Mouse (Mus musculus) CD4-positive naive resting alpha-beta T cell, adult 57 days (primary cell): ENCODE data around the gene Apol11b. TPM values are rescaled to one million over a fixed set of nuclear protein-coding genes. Genes with fewer than 3 reads are reported as not detected.

Experiments used
- total RNA-seq: library from RNA; stranded (reverse); gene quantifications from one replicate; pipeline ENCODE4 v1.2.4, GENCODE M21; 2023

The Apol11b gene
- 8.5 TPM for total RNA-seq

DNA sequence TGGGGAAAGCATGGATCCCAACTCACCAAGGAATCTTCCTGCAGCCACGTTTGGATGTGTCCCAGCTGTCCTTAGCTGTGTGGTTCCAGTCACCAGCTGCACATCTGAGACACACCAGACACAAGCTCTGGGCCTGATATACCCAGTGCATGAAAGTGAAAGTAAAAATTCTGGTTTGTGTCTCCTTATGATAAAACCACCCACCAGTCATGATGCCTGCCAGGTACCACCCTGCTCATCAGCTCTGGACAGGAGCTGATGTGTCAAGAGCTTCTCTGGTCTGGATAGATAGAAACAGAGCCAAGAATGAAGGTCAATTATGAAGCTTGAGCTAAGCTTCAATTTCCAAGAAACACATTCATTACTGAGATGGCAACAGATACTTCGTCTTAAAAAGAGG is at the start of gene Apol11b:
Apol11b (minus strand) TSS at position 111 of the 400 bp plus-strand sequence.

GRCm38 (mm10) chr15:77598958-77599357 is 44.1 kb downstream of the Apol11b start, which contains the start of gene Gm36245:
Gene Gm36245, plus strand, starts transcription at chr15:77599258.

DNA sequence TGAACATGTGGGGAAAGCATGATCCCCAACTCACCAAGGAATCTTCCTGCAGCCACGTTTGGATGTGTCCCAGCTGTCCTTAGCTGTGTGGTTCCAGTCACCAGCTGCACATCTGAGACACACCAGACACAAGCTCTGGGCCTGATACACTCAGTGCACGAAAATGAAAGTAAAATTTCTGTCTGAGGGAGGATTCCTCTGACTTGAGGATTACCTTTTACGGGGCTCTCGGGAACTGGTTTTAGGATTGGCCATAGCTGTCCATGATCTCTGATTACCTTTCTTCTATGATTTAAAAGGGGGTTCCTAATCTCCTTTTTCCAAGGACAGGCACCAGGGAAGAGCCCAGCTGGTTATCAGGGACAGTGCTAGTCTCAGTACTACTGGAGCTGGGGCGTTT is 47.1 kb downstream of the Apol11b start, which contains the start of gene Apol10b:
Apol10b (minus strand) TSS at position 165 of the 400 bp plus-strand sequence.

Other genes starting within 250 kb of the Apol11b start
- gene Apol7a, start 244.2 kb downstream of the Apol11b start, total RNA-seq = not detected
- gene Apol9a, start 232.2 kb downstream of the Apol11b start, total RNA-seq = 7.3 TPM
- 0.74 TPM for gene Apol7b, start 195.8 kb downstream of the Apol11b start, total RNA-seq
- not detected for gene Apol10a, start 166.2 kb downstream of the Apol11b start, total RNA-seq
- gene Apol11a, start 135.0 kb downstream of the Apol11b start, total RNA-seq = 2.8 TPM
- gene Apol7c, start 110.0 kb downstream of the Apol11b start, total RNA-seq = 1.2 TPM
- not detected for gene 1700025B11Rik, start 81.4 kb downstream of the Apol11b start, total RNA-seq
- gene Apol10b, start 47.2 kb downstream of the Apol11b start, total RNA-seq = 1.5 TPM
- gene Gm36245, start 44.0 kb downstream of the Apol11b start, total RNA-seq = not detected
- 37.2 TPM for gene Apol7e, start 55.6 kb upstream of the Apol11b start, total RNA-seq
- gene Apol9b, start 85.8 kb upstream of the Apol11b start, total RNA-seq = 1.8 TPM
- 23.1 TPM for gene Apol8, start 113.7 kb upstream of the Apol11b start, total RNA-seq
- 1,228 TPM for gene Myh9, start 198.9 kb upstream of the Apol11b start, total RNA-seq